Mouse (Mus musculus) urinary bladder, postnatal 25 days (tissue): Measurements from ENCODE around the gene Ptbp1.

Experiments used
- DNase-seq: peaks from one replicate; pipeline ENCODE4 v3.0.0; 2022; ENCODE audit warnings: low spot score

The Ptbp1 gene

DNA sequence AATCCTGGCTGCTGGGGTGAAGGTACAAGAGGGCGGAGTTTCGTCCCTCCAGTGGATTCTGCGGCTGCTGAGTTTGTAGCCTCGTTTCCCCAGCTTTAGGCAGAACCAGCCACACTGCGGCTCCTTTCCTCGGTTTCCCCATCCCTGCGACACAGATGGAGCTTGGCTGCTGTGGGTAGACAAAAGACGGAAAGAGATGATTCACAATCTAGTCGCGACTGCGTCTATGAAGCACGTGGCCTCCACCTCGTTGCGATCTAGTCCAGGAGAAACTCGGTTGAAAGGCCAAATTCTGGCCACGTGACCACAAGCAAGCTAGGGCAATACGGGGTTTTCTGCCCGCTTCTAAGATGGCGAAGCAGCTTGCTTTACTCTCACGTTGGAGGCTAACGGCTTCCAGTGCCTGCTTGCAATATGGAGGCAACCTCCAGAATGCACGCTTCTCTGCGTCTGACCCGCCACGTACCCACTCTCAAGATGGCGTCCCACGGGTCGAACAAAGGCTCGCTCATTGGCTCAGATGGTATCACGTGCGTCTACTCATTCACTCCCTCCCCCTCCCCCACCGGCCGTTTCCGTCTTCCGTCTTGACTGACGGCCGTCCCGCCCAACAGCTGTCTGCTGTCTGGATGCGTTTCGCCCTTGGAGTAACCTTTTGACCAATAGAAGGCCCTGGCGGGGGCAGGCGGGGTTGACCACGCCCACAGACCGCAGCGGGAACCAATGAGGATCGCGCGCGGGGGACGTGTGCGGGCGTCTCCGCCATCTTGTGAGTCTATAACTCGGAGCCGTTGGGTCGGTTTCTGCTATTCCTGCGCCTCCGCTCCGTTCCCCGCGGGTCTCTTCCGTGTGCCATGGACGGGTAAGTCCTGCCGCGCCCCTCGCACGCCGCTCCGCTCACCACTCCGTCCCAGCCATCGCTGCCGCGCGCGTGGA is at the start of gene Ptbp1:
Gene Ptbp1 (plus strand): TSS at position 568 of the 936 bp plus-strand sequence.
- DNase-seq = peak; percentile 96

DNA sequence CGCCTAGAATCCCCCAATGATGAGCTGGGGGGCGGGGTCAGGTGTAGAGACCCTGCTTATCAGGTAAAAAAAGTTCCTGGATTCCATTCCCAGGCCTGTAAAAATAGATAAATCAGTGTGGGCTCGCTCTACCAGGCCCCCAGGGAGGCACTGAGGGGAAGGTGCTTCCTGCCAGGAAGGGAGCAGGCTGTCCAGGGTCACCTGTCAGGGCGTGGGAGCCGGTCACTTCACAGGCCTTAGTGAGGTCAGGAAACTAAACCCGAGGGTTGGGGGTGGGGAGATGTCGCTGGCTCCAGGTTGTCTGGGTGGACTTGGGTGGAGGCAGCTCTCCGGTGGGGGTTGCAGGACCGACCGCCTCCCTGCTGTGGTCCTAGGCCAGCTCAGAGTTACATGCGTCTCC is 48.6 kb upstream of the Ptbp1 start:
- DNase-seq = no peak

DNA sequence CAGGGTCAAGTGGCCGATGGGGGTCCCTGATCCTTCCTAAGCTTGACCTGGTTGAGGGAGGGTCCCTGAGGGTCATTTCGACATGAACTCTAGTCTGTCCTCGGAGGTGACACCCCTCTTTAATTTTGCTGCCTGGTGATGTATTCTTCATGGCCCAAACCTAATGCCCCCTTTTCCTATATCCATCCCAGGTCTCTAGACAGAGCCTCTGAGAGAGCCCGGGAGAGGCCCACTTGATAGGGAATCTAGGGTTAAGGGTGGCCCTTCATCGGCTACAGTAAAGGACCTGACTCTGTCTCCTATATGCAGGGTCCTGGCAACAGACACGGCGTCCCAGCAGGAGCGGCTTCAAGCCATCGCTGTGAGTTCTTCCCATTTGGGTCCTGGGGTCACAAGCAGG is 47.9 kb upstream of the Ptbp1 start:
- DNase-seq = no peak

DNA sequence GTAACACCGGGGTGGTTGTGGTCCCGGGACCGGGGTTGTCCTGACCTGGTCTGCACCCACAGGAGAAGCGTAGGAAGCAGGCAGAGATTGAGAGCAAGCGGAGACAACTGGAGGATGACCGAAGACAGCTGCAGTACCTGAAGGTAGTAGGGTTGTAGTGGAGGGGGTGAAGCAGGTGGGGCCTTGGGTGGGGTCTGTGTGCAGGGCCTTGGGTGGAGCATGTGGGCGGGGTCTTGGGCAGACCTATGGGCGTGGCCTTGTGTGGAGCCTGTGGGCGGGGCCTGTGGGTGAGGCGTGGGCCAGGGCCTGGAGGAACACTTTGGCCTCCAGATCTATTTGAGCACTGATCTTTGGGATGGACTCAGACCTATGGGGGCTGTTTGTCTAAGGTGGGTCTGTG is 47.3 kb upstream of the Ptbp1 start:
- DNase-seq = no peak

DNA sequence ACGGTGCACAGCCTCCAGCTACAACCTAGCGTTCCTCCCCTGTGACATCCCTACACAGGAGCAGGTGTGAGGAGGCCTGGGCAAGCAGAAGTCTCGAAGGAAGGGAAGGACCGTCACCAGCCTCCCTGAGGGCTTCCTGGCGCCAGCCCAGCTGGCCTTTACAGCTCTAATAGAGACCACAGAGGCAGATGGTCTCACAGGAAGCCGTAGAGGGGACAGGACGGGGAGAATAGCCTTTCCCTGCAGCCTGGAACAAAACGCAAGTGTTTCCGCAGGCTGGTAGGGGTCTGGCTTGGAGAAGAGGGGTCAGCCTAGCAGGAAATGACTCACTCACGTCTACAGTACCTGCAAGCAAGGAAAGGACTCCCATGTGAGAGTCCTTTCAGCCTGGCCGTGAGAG is 46.4 kb upstream of the Ptbp1 start:
- DNase-seq = no peak

DNA sequence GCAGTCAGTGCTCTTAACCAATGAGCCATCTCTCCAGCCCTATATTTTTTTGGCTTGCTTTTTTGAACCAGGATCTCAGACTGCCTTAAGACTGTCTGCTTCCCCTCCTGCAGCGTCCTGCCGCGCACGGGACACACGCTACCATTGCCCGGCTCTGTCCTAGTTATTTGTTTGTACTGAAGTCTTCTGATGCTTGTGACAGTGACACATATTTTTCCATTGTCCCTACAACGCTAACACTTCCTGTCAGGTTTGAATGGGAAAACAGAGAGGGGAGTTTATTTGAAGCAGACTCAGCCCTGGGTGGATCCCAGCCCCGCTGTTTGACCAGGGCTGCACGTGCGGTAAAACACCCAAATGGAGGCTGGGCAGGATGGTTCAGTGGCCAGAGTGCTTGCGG is 45.5 kb upstream of the Ptbp1 start:
- no peak for DNase-seq

DNA sequence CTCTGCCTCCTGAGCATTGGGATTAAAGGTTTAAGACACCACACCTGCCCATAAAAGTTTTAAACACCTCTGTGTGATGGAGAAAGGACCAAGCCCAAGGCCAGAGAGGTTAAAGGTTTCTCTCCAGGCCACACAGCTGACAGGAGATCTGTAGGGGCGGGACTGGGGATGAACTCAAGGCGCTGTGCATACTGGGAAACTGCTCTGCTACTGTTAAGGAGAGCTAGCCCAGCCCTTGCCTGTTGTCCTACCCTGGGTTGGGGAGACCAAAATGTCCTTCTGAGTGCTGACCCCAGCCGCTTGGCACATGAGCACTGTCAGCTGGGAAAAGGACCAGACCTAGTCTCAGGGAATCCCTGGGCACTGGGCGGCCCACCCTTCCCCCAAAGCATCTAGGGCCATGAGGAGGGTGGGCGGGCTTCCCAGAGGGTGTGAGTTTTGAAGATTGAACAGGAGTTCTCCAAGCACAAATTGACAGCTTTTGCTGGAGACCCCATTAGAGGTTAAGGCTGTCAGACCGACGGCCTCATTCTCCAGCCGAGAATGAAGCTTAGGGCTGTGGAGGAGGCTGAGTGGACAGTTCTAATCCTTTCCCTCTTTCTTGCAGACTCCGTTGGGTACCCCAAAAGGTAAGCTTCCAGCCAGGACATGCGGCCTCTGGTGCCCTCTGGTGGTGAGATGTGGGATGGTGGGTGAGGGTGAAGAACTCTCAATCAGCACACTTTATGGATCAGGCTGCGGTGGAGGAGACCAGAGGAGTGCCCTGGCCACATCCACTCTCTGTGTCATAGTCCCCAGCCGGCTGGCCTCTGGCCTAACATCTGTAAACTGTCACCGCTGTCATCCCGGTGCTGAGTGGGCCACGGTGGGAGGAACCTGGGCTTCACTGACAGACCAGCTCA is 42.2 kb upstream of the Ptbp1 start:
- DNase-seq = peak; percentile 87

DNA sequence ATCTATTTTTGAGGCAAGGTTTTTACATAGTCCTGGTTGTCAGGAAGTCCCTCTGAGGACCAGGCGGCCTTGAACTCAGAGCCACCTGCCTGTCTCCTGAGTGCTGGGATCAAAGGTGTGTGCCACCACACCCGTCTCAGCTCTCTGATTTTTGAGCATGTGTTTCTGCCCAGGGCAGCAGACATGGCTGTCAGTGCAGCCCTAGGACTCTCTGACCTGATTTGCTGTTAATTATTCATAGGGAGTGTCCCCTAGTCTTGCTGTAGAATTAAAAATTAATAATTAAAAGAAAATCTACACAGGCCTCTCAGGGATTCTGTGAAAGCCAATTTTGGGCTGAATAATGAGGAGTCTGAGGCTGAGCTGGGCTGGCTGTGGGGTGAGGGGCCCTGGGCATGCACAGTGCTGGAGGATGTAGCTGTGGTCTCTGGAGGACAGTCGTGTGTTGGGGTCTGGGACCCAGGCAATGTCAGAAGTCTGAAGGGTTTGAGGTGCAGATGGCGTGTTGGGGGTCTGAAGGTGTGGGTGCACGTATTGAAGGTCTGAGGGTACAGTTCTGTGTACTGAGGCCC is 39.9 kb upstream of the Ptbp1 start:
- DNase-seq = no peak

DNA sequence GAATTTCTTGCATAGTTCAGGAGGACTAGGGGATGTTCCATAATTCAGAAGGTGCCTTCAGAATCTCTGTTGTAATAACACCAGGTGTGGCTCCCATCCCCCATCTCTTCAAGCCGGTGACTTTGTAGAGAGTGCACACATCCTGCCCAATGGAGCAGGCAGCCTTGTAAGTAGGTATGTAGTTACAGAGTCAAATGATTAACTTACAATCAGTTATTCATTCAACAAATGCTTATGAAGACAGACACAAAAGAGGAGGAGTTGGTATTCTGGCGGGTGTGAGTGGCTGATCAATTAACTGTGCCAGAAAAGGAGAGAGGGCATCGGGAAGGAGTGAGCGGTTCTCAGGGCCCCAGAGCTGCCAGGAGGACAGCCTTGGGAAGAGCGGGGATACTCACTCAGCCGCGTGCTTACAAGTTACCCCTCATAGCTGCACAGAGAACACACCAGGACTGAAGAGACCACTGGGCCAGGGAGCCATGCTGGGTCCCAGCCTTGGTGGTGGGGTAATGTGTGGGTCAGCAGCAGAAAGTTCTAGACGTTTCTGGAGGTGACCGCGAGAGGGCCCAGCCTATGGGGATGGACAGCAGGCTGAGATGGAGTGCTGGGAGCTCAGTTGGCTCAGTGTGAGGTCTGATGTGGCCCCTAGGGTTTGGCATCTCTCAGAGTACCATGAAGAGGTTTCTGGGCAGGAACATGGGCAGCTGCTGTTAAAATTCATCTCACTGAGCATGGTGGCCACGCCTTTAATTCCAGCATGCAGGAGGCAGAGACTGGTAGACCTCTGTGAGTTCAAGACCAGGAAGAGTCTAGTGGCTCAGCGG is 38.3 kb upstream of the Ptbp1 start:
- no peak for DNase-seq

DNA sequence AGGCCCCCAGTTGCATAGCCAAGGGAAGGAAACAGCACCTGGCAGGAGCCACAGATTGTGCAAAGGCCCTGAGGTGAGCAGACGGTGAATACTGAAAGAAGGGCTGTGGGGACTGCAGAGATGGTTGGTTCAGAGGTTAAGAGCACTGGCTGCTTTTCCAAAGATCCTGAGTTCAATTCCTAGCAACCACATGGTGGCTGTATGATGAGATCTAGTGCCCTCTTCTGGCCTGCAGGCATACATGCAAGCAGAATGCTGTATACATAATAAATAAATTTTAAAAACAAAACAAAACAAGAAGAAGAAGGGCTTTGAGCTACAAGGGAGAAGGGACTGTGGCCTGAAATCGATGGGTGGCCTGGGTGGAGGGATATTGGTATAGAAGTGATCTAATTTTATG is 37.1 kb upstream of the Ptbp1 start:
- no peak for DNase-seq

DNA sequence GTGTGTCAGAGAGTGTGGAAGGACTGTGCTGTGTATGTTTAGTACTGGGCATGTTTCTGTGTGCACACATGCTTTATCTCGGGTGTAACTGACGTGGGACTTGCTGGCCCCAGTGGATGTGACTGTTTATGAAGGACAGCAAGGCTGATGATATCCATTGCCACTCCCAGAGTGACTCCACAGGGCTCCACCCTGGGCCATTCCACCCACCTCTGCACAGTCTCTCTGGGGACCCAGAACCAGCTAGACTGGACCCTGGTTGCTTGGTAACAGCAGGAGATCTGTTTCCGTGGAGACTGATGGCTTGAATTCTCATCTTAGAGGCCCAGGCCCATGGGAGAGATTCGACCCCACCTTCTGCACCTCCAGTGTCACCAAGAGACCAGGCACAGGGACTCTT is 36.0 kb upstream of the Ptbp1 start:
- no peak for DNase-seq

DNA sequence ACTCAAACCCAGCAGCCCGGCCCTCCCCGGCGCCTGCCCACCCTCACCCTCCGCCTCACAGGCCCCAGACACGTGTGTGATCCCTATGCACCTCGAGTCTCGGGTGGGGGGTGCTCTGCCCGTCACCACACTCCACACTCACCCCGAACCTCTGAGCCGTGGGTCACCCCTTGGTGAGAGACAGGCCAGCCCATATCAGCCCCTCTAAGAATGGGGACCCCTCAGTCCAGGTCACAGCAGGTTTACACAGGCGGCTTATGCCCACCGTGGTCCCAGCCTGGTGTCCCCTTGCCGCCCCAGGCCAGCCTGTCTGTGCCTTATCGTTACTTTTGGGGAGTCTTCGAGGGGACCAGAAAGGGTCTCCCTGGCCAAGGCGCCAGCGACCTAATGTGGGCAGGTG is 34.6 kb upstream of the Ptbp1 start:
- DNase-seq = no peak

DNA sequence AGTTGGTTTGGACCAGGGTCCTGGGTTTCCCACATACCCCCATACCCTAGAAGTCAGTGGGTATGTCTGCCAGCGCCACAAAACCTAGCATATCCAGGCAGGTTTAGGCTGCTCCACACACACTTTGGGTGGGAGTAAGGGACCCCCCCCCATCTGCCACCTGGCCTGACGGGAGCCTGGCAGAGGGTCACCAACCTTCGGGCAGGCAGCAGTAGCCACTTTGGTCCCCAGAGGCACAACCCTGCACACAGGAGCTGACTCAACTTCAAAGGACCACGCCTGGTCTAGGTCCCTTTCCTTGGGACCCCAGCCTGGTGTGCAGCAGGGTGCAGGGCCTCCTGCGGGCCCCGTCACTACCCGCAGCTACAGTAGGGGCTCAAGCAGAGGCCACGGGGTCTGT is 34.0 kb upstream of the Ptbp1 start:
- DNase-seq = no peak

DNA sequence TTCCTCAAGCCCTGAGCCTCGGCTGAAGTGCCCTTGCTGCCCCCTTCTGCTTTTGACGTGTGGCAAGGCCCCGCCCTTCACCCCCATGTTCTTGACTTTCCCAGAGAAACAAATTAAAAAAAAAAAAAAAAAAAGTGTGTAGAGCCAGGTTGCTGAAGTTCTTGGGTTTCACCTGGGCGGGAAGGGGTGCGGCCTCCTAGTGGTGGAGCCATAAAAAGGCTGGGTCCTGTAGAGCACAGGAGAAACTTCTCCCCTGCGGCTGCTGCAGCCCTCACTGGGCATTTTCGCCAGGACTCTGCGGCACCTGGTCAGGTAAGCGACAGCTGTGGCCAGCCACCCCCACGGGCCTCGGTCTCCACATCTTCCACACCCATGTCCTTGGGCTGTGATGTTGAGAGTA is 33.4 kb upstream of the Ptbp1 start, which contains the start of gene Misp:
Gene Misp (plus strand): TSS at position 208 of the 400 bp plus-strand sequence.
- no peak for DNase-seq

DNA sequence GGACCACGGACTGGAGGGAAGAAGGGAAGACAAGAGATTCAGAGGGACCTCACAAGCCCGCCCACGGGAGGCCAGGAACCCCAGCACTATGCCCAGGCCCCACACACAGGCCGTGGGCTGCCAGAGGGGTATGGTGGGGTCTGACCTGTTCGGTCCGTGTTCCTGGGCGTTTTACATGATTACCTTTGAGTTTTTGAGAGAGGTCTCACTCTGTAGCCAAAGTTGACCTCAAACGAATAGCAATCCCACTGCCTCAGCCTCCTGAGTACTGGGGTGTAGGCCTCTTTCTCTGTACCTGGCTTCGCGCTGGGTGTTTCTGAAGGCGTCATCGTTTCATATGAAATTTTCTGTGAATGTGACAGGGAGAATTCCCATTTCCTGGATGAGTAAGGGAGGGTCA is 32.5 kb upstream of the Ptbp1 start:
- DNase-seq = no peak

DNA sequence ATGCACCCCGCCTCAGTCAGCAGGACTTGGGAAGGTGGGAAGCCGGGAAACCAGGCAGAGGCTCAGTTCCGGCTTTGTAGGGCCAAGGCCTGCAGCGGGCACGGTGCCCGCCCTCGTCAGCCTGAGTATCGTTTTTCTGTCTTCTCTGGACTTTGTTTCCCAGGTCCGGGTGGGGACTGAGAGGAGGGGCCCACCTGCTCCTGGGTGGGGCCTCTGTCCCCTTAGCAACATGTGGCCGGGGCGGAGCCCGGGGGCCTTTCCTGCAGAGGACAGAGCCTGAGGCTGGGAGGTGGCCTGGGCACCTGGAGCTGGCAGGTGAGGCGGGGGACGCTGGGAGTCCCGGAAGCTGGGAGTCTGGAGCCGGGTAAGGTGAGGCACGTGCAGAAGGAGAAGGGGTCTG is 31.9 kb upstream of the Ptbp1 start:
- DNase-seq = no peak

DNA sequence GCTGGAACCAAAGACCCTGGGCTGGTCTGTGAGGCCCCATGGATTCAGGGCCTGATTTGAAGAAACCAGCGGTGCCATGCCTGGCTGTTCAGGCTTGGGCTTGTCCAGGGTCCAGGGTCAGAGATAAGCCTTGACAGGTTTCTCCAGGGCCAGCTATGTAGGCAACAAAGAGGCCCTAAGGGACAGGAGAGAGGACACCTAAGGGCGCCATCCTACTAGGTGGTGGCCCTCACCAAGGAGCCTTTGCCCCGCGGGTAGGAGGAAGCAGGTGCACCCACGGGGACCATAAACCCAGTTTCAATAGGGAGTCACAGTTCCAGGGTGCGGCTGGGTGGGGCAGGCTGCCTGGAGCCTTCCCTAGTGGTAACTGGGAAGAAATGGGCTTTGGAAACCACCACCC is 31.2 kb upstream of the Ptbp1 start:
- no peak for DNase-seq

DNA sequence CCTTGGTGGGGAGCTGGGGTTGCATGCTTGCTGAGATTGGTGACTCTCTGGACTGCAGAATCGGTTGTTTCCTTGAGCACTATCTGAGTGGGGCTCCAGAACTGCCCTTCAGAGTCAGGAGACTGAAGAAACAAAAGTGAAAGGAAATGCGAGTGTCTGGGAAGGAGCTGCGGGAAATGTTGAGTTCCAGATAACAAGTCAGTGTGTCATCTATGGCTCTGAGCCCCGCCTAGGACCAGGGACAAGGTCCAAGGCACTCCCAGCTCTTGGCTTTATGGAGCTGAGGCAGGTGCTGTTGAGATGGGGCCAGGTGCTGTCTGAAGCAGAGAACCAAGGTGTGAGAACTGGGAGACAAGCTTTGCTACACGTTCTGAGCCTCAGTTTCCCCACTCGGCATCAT is 29.8 kb upstream of the Ptbp1 start:
- DNase-seq = no peak

DNA sequence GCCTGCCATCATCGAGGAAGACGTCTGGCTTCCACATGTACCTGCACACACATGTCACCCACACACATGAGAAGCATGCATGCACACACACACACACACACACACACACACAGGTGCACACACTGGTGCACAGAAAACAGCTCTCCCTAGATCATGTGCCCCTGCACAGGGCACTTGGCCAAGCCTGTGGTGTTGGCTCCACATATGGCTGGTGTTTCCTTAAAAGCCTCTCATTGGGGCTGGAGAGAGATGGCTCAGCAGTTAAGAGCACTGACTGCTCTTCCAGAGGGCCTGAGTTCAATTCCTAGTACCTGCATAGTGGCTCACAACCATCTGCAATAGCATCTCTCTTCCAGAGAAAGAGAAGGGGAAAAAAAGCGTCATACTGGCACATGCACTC is 22.6 kb upstream of the Ptbp1 start:
- DNase-seq = no peak

DNA sequence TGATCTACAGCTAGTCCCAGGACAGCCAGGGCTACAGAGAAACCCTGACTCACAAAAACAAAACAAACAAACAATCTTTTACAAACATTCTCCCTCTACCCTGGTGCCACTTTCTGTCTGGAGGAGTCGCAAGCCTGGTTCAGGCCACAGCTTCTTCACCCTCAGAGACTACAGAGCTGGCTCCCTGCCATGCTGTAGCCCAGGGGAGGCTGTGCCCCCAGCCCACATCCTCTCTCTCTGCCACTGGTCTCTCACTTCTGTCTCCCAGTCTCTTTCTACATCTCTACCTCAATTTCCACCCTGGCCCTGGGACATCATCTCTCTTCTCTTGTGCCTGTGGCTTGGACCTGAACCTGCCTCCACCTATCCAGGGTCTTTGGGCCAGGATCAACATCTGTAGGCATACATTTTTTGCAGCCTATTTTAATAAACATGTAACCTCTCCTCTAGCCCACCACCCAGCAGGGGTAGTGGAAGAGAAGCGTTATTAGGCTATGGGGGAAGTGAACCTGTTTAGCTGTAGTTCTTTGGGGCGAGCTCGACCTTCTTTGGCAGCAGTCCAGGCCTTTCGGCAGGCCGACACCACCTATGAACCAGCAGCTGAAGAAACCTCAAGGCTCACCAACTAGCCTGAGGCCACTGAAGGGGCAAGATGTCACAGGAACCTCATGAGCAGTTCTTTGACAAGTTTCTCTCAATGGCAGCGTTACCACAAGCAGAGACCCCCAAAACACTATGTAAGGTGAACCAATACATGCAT is 22.0 kb upstream of the Ptbp1 start:
- DNase-seq = no peak

DNA sequence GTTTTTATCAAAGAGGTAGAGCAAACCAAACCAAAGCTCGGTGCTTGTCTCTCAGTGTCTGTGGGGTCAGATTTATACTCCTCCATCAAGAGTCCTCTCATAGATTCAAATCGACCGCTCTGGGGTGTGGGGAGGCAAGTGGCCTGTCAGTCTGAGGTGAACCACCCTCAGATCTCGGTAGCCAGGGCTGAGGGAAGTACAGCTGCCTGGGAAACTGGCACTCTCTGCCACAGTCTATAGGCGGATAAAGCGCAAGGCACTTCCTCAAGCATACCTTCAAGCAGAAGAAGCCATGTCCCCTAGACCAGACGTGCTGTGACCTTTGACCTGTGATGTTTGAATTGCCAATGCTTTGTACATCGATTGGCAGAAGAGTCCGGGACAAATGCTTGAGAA is 21.4 kb upstream of the Ptbp1 start:
- no peak for DNase-seq
